Mouse (Mus musculus) liver, embryonic 14.5 days (tissue): ENCODE measurements around the gene Efna5. TPM values are rescaled to one million over a fixed set of nuclear protein-coding genes. Genes with fewer than 3 reads are reported as not detected.

Experiments used
- ATAC-seq: fragments of 200-750 bp; cut with Nextera tagmentation; 2 replicates; pipeline ENCODE4 v1.8.0; 2017; ENCODE audit warnings: moderate number of reproducible peaks, mild to moderate bottlenecking, moderate library complexity; ENCODE audit not compliant: insufficient read depth
- DNase-seq, 3 experiments: peaks; one replicate each; pipeline ENCODE4 v3.0.0-alpha.2; 2012 to 2013; ENCODE audit warnings: low read depth in 3 of 3, low spot score in 3 of 3
- H3K27ac ChIP-seq: fragments of 300-500 bp; sonication (generic); 2 replicates; pipeline ENCODE4 v1.5.1; 2014; ENCODE audit warnings: moderate library complexity, mild to moderate bottlenecking, control low read depth, inconsistent platforms
- H3K27me3 ChIP-seq: fragments of 300-500 bp; sonication (generic); 2 replicates; pipeline ENCODE4 v1.6.1; 2014; ENCODE audit warnings: mild to moderate bottlenecking, low read length, moderate library complexity; ENCODE audit not compliant: control insufficient read depth, insufficient read depth
- H3K36me3 ChIP-seq: fragments of 300-500 bp; sonication (generic); replicated peaks from 2 replicates; pipeline ENCODE4 v1.6.1; 2014; ENCODE audit warnings: low read depth; ENCODE audit not compliant: control insufficient read depth, insufficient read depth
- H3K4me1 ChIP-seq, 2 experiments: fragments of 200-500 bp in 1 of 2; fragments of 300-500 bp in 1 of 2; sonication (generic) in 1 of 2; replicated peaks; 2 replicates each; pipeline ENCODE4 v1.6.1; 2012 to 2014; ENCODE audit warnings: antibody characterized with exemption in 1 of 2, inconsistent platforms in 1 of 2, low read length in 1 of 2; ENCODE audit not compliant: control insufficient read depth in 2 of 2, insufficient read depth in 2 of 2
- H3K4me2 ChIP-seq: fragments of 300-500 bp; sonication (generic); 2 replicates; pipeline ENCODE4 v1.6.1; 2014; ENCODE audit warnings: low read depth, mild to moderate bottlenecking, control low read depth, moderate library complexity
- H3K4me3 ChIP-seq, 2 experiments: fragments of 200-500 bp in 1 of 2; fragments of 300-500 bp in 1 of 2; sonication (generic) in 1 of 2; 2 replicates each; pipeline ENCODE4 v1.5.1; 2012 to 2014; ENCODE audit warnings: low read depth in 2 of 2, low read length in 2 of 2, mild to moderate bottlenecking in 2 of 2, control low read depth in 1 of 2, inconsistent platforms in 1 of 2, moderate library complexity in 1 of 2; ENCODE audit not compliant: insufficient read depth in 1 of 2
- H3K9ac ChIP-seq: fragments of 300-500 bp; sonication (generic); replicated peaks from 2 replicates; pipeline ENCODE4 v1.6.1; 2014; ENCODE audit warnings: mild to moderate bottlenecking, control low read depth, moderate library complexity
- H3K9me3 ChIP-seq: fragments of 300-500 bp; sonication (generic); 2 replicates; pipeline ENCODE4 v1.6.1; 2016; ENCODE audit warnings: low read length, mixed read lengths; ENCODE audit not compliant: control insufficient read depth
- CTCF ChIP-seq: IDR thresholded peaks from 2 replicates; pipeline ENCODE4 v1.5.1; 2016; ENCODE audit warnings: antibody characterized with exemption, low read depth, control low read depth
- EP300 ChIP-seq: IDR thresholded peaks from 2 replicates; pipeline ENCODE4 v1.6.1; 2016; ENCODE audit warnings: antibody characterized with exemption, low read depth
- WGBS: fragments of 180-500 bp; shearing (Covaris S2); extraction: QIAGEN DNeasy Blood & Tissue Kit; methylation state at CpG from one replicate; pipeline ENCODE4 v1.1.7; 2014; ENCODE audit not compliant: insufficient replicate concordance; 5-methylcytosine and 5-hydroxymethylcytosine counted together
- polyA plus RNA-seq, 2 experiments: library from polyadenylated mRNA; depleted of rRNA in 1 of 2; stranded (reverse) in 1 of 2; unstranded in 1 of 2; fragments of >200 nt; fragmentation: Nextera tagmentation in 1 of 2; extraction: Ambion mirVana in 1 of 2; gene quantifications; 2 replicates each; pipeline versions ENCODE4 v1.2.1 to v1.2.3; 2012 to 2014

The Efna5 gene
- polyA plus RNA-seq, 2 experiments = 0.40 to 1.6 TPM

- no peak overlapping the region for H3K9ac ChIP-seq
- no peaks in the 10 kb centered on the region for H3K9me3 ChIP-seq
- peaks cover 30 to 40% of the 10 kb centered on the region in 2 experiments for H3K4me1 ChIP-seq
- DNase-seq (no peak), ATAC-seq (no peak)
- no peaks in the 10 kb centered on the region for H3K27me3 ChIP-seq
- TF ChIP-seq EP300 (no peak), CTCF (no peak)
- H3K36me3 ChIP-seq = no peaks in the 10 kb centered on the region
- no peak overlapping the region for H3K27ac ChIP-seq
- no peak overlapping the region for H3K4me3 ChIP-seq
- no peak overlapping the region for H3K4me2 ChIP-seq
- WGBS = 57% methylated on average over 2 of the region's 2 CpGs
Observed at GRCm38 (mm10) chr17:62752381-62752889, 128.7 kb downstream of the Efna5 start.

- ATAC-seq = peak; percentile 36; the same call in 1 of the 2 replicates
- Histone ChIP-seq H3K4me2 (no peak overlapping the region), H3K36me3 (no peaks in the 10 kb centered on the region), H3K27me3 (no peaks in the 10 kb centered on the region), H3K9ac (no peak overlapping the region), H3K4me1 (peaks cover 30 to 40% of the 10 kb centered on the region in 2 experiments), H3K9me3 (no peaks in the 10 kb centered on the region), H3K4me3 (no peak overlapping the region), H3K27ac (no peak overlapping the region; the same call in 1 of the 2 replicates)
- DNase-seq = peak in 1 of 3 experiments; percentile 6
- no peak for TF ChIP-seq EP300
- no peak for TF ChIP-seq CTCF
- 22% methylated on average over 3 of the region's 3 CpGs for WGBS
Observed at GRCm38 (mm10) chr17:62750647-62751046, 130.5 kb downstream of the Efna5 start.

- 6% methylated on average over 16 of the region's 16 CpGs for WGBS
Observed at GRCm38 (mm10) chr17:62748803-62749619, 132.1 kb downstream of the Efna5 start.

GRCm38 (mm10) chr17:62747381-62747780 lies 133.7 kb downstream of the Efna5 start:
- H3K4me3 ChIP-seq = no peak overlapping the region
- H3K27me3 ChIP-seq = no peaks in the 10 kb centered on the region
- no peaks in the 10 kb centered on the region for H3K36me3 ChIP-seq
- H3K4me2 ChIP-seq = no peak overlapping the region
- WGBS = 67% methylated on average over 8 of the region's 8 CpGs
- peaks cover 27 to 41% of the 10 kb centered on the region in 2 experiments for H3K4me1 ChIP-seq
- DNase-seq (no peak), ATAC-seq (no peak)
- no peak overlapping the region for H3K27ac ChIP-seq
- H3K9me3 ChIP-seq = no peaks in the 10 kb centered on the region
- TF ChIP-seq CTCF (no peak), EP300 (no peak)
- H3K9ac ChIP-seq = no peak overlapping the region

More at GRCm38 (mm10) chr17:62748803-62749619, 132.1 kb downstream of the Efna5 start:
- peak; percentile 41 to 77 (median 51) for DNase-seq
- Histone ChIP-seq H3K9me3 (no peaks in the 10 kb centered on the region), H3K4me1 (peaks cover 30 to 45% of the 10 kb centered on the region in 2 experiments), H3K9ac (no peak overlapping the region; the same call in 1 of the 2 replicates), H3K36me3 (no peaks in the 10 kb centered on the region), H3K27me3 (no peaks in the 10 kb centered on the region), H3K4me3 (peak overlapping the region; percentile 6 to 21; a peak in 1 of 4 replicates), H3K27ac (peak overlapping the region; percentile 77), H3K4me2 (peak overlapping the region; percentile 61)
- peak; percentile 98 for ATAC-seq
- TF ChIP-seq CTCF = no peak
- TF ChIP-seq EP300 = peak; percentile 93

GRCm38 (mm10) chr17:62746827-62747226 lies 134.3 kb downstream of the Efna5 start:
- Histone ChIP-seq H3K36me3 (no peaks in the 10 kb centered on the region), H3K27ac (no peak overlapping the region), H3K9me3 (no peaks in the 10 kb centered on the region), H3K4me2 (no peak overlapping the region), H3K27me3 (no peaks in the 10 kb centered on the region), H3K4me3 (no peak overlapping the region), H3K9ac (no peak overlapping the region), H3K4me1 (peaks cover 23 to 37% of the 10 kb centered on the region in 2 experiments)
- ATAC-seq = no peak
- DNase-seq = no peak
- WGBS = 62% methylated on average over 9 of the region's 9 CpGs
- TF ChIP-seq CTCF = no peak
- TF ChIP-seq EP300 = no peak
